Mouse (Mus musculus) cerebellum, adult (tissue): ENCODE results near the gene Lrrc71.

ENCODE experiments used
- ATAC-seq: cut with Nextera tagmentation; 2 replicates; pipeline ENCODE4 v1.9.2; 2017; ENCODE audit warnings: mild to moderate bottlenecking, moderate library complexity, mixed read lengths; ENCODE audit not compliant: insufficient number of reproducible peaks, low FRiP score, low TSS enrichment

The Lrrc71 gene

DNA sequence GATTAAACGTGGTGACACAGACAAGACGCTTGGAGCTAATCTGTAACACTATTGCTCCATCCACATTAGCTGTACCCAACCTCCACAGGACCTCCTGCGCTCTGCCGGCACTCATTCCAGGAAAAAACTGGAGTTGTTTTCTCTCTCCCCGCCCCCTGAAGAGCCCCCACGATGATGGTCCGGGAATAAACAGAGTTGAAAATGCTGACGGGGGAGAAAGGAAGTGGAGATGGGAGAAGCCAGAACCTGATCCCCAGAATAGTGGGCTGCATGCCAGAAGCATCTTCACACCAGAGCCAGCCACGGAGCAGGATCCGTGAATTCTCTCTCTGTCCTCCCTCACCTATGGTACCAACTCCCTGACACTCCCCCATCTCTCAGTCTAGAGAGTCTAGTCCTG is 16.1 kb upstream of the Lrrc71 start:
- ATAC-seq, result no peak

DNA sequence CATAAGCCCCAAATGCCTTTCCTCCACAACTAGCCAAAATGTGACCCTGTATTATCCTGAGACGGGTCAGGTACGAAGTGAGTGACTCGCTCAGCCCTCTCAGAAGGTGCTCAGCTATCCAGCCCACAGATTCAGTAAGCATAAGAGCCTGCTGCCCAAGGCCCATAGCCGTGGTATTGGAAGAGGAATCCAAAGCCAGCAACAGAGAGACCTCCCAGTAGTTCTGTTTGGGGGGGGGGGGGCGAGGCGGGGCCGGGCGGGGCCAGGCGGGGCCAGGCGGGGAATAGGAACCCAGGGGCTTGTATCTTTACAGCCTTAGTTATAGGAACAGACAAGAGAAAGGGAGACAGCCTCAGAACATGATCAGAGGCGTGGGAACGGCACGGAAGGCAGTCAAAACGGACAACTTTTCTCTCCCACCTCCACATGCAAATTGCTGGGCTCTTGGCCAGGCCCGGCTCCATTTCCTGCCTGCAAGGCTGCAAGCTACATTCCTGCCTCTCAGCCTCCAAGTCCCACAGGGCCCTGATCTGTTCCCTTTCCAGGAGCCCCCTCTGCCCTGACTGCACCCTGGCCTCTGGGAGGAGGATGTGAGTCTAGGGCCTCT is 15.4 kb upstream of the Lrrc71 start:
- ATAC-seq, result no peak

DNA sequence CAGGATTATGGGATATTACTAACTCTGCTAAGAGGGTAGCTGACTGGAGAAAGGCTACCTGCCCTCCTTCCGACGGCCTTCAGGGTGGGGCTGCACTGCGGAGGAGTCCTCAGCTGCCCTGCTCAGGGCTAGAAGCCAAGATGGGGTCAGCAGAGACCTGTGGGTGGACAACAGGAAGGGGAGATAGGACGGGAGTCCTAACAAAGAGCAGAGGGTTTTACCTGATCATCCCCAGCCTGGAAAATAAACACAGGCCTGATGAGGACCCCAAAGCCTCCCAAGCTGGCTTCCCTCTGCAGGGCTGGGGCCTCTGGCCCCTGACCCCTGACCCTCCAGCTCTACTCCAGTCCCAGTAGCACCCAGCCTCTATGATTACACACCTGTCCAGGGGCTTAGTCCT is 14.8 kb upstream of the Lrrc71 start:
- no peak for ATAC-seq

DNA sequence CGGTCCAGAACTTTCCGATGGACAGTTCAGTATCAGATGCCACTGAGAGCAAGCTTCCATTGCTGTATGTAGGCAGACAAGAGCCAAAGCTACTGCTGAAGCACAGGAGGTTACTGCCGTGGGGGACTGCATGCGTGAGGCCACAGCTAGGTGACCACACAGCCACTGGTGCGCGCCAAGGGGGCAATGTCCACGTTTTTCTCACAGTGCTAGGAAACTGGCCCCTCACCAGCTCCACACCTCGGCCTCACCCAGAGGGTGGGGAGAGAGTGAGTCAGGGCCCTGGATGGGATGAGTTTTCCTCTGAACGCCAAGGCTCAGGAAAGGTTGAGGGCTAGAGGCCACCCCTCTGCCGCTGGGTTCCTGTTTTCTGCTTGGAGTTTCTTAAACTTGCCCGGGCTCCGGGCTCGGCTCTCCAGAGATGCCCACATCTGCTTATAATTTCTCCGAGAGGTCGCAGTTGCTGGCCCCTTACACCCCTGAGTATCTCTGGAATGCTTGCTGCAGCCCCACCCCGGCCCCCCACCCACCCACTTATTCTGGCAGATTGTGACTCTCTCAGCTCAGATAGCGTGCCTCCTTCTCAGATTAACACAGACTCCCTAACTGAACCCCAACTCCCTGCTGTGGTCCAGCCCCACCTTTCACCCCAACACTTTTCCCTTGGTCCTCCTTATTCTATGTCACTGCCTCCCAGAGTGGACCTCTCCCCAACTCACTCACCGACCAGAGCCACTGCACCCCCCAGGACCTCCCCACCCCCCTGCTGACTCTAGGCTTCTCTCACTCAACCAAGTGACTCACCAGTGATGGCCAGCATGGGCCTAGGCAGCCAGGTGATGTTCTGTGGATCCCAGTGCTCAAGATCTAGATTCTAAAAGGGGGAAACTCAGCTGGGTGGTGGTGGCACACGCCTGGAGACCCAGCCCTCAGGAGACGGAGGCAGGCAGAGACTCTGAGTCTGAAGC is 13.3 kb upstream of the Lrrc71 start:
- no peak for ATAC-seq

DNA sequence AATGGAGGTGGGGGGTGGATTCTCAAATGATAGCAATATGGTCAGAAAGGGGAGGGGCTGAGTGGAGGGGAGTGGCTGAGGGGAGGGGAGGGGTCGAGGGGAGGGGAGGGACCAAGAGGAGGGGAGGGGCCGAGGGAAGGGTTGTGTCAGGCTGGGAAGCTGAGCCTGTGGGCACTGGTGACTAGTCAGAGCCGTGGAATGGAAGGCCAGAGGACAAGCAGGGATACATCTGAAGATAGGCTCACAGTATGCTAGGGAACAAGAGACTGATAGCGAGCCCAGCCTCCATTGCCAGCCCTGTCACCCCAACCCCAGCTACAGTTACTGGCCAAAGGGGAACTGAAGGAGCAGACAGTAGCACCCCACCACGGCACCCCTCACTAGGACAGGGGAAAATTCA is 10.2 kb upstream of the Lrrc71 start:
- no peak for ATAC-seq

DNA sequence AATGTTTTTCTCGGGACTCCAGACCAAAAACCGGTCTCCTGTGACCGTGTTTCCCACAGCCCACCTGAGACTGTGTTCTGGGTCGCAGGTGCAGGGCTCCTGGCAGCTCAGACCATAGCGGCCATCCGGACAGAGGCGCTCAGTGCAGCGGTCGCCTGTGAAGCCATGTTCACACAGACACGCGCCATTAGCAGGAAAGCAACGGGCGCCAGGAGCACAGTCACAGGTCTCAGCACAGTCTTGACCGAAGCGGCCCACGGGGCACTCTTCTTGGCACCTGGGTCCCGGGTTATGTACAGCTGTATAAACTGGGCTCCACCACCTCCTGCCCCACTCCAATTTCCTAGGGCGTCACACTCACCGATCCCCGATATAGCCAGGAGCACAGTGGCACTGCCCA is 8.1 kb upstream of the Lrrc71 start:
- 0 out of 2 replicates have a peak, but pooled peaks have one; percentile 15 for ATAC-seq

DNA sequence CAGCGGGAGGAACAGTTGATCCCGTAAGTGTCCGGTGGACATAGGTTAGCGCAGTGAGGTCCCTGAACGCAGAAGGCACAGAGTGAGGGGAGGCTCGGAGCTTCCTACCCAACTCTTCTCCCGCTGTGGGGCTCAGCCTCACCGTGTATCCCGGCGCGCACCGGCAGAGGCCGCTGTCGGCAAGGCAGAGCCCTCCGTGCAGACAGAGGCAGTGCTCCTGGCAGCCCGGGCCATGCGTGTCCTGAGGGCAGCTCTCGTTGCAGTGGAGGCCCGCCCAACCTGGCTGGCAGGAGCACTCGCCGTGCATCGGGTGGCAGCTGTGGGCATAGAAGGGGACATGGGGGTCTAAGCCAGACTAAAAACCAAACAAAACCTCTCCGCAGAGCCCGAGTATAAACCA is 7.5 kb upstream of the Lrrc71 start:
- peak; percentile 89 for ATAC-seq

DNA sequence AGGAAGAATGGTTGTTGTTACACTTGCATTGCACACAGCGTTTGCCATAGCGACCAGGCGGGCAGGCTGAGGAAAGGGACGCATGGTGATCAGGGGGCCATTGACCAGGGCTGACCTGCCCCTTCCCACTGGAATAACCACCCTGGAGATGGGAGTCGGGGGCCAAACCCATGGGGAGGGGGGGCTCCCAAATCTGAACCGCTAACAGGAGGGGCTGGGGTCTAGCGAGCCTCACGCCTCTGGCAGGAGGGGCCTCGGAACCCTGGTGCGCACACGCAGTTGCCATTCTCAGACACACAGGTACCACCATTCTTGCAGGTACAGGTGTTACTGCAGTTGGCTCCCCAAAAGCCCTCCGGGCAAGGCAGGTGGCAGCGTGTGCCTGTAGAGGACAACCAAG is 5.4 kb upstream of the Lrrc71 start:
- no peak for ATAC-seq

DNA sequence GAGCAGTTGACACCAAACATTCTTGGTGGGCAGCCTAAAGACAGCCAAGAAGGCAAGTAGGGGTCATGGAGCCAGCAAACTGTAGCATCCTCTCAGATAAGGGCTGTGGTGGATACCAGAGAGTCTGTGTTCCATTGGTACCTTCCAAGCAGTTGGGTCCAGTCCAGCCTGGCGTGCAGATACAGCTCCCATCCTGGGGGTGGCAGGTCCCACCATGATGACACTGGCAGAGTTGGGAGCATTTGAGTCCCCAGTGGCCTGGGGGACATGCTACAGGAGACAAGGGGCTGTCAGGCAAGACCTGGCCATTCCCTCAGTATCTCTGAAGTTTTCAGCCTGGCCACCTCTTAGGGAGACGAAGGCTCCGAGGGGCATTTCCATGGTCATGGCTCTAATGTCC is 4.1 kb upstream of the Lrrc71 start:
- ATAC-seq, result no peak

DNA sequence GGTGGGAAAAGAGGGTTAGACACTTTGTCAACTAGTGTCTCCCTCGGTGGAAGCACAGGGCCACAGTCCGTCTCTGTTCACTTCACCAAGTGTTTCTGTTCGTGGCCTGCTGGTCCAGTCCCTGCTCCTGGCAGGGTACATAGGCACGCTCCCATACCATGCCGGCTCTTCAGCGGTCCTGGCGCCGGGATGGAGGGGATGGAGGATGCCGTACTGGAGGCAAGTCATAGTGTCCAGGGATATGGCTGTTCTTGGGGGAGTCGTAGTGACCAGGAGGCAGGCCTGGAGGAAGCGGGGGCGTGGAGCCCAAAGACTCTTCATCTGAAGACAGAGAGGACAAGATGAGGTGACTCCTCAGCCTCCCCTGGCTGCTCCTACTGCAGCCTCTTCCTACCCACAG is 1.6 kb upstream of the Lrrc71 start:
- no peak for ATAC-seq

DNA sequence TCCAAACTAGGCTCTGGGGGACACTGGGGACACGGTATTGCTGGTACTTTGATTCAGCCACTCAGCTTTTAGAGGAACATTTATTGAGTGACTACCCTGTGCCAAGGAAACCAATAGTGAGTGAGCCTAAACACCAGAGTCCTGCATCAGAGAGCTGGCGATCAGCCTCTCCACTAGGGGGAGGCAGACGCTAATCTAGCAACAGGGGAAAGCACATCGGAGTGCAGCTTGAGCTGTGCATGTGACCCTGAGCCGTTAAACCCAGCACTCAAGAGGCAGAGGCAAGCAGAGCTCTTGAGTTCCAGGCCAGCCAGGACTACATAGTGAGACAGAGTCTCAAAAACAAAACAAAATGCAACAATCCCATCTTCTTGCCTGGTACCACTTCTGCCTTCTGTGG is 611 bp upstream of the Lrrc71 start:
- ATAC-seq, result no peak

DNA sequence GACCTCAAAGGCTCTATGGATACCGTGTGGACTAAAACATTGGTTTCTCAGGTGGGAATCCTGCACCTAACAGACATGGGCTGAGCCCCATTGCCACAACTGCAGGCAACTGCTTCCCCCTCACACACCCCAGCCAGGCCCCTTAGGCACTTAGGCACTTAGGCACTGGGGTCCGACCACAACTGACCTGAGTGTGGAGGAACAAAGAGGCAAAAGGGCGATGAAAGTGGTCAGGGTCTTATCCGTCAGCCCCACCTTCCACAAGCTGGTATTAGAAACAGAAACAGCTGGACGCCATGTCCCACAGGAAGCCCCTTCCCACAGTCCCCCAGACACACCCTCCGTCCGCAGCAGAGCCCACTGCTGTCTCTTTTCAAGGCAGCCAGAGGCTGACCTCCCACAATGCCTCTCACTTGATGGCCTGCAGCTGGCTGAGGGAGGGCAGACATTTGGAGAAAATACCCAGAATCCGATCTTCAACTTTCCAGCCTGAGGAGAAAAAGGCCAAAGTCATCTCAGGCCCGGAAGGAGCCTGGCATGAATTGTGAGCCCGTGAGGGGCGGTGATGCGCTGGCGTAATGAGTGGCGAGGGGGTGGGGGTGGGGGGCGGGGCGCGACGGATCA is 3.3 kb downstream of the Lrrc71 start:
- ATAC-seq, result no peak

DNA sequence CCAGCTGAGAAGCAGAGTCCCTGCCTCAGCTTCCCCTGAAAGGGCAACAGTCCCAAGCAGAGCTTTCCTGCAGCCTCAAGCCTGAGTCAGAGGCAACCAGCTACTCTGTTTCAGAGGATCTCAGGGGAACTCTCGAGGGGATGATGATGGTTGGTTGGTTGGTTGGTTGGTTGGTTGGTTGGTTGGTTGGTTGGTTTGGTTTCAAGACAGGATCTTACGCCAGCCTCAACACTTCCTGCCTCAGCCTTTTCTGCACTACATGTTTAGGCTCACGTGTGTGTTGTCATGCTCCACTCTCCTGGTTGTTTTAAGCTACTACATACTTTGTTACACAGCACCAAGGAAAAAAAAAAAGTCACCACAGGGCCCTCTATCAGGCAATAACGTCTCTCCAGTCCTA is 4.5 kb downstream of the Lrrc71 start:
- no peak for ATAC-seq

DNA sequence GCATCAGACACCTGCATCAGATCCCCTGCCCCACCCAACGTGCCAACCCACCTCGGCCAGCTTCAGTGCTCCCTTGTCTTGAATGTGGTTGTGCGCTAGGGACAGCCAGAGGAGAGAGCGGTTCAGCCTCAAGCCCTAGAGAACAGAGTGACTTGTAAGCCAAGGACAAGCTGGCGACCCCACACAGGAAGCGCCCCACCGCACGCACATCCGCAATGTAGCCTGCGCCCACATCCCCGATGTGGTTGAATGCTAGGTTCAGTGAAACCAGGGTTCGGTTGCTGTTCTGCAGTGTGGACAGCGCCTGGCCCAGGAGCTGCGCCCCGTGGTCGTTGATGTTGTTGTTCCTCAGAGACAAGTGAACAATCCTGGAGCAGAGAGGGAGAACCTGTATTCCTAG is 5.7 kb downstream of the Lrrc71 start:
- ATAC-seq, result no peak

DNA sequence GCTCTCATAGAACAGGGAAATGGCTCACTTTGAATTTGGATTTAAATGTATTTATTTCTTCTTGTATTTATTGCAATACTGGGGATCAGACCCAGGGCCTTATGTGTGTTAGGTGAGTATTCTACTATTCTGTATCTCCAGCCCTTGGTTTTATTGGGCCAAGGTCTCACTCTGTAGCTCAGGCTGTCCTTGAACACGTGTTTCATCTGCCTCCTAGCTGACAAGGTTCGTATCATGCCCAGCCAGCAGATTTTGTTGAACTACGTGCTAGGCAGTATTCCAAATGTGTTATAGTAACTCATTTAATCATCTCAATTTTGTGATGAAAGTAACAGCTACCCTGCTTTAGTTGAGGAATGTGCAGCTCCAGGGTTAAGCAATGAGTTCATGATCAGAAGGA is 6.4 kb downstream of the Lrrc71 start:
- no peak for ATAC-seq

DNA sequence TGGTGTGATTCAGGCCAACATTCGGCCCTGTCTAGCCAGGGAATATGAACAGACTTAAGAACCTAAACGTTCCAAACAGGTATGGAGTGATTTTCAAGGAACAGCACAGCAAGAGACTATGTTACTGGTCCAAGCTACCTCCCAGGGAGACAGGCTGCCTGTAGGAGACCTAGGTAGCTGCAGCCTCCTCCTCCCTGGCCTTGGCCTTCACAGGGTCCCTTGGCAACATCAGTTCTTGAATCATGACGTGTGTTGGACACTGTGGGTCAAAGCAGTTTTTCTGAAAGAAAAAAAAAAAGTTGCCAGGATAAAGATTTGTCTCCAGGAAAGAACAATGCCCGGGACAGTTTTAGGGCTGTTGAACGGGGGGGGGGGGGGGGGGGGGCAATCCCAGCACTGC is 9.5 kb downstream of the Lrrc71 start:
- ATAC-seq, result no peak

DNA sequence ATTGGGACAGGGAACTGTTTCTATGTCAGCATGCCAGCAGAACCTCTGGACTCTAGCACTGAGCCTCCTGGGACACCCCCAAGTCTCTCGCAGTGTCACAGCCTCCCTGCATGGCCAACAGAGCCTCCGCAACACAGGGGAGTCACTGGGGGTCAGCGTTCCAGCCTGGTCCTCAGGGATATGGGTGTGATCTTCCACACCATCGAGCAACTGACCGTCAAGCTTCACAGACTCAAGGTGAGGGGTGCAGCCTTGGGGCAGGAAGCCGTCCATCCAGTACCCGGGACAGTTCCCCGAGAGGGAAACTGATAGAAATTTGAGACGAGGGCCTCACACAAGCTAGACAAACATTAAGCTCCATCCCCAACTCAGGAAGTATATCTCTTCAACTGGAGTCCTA is 13.1 kb downstream of the Lrrc71 start:
- no peak for ATAC-seq

DNA sequence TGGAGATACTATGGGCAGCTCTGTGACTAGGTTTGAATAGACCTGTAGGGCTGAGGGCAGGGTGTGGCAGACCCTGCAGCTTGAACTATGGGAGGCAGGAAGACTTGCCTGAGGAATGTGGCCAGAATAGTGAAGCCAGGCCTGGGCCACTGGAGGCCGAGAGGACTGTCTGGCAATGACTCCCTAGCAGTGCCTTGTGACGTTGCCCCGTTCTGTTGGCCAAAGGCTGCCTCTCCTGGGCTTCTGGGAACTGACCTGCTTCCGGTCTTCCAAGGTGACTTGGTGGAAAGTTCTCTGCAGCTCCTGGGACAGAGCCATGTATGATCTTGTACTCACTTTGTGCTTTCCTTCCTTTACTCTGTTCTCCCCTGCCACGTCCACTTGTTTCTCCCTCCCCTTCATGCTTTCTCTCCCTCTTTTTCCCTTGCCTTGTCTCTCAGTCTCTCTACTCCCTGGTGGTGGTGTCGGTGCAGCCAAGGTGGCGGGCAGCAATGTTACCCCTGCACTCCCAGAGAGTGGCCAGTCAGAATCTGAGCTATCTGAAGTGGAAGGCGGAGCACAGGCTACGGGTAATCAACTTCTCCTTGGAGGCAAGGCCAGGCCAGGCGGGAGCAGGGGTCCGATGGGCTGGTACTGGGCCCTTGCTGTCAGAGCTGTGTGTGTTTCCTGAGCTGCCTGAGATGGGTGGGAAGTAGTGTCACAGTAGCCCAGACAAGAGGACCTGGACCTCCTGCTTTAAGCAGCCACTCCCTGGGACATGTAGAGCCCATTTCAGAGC is 14.3 kb downstream of the Lrrc71 start:
- ATAC-seq, result no peak

DNA sequence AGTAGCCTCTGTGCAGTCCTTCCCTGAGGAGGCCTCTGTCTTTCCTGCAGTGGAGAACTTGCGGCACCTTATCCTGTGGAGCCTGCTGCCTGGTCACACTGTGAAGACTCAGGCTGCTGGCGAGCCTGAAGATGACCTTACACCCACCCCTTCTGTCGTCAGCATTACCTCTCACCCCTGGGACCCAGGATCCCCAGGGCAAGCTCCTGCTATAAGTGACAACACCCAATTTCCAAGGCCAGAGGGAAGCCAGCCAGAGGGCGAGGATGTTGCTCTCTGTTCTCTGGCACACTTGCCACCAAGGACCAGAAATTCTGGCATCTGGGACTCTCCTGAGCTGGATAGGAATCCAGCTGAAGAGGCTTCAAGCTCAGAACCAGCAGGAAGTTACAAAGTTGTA is 15.3 kb downstream of the Lrrc71 start:
- ATAC-seq, result no peak

DNA sequence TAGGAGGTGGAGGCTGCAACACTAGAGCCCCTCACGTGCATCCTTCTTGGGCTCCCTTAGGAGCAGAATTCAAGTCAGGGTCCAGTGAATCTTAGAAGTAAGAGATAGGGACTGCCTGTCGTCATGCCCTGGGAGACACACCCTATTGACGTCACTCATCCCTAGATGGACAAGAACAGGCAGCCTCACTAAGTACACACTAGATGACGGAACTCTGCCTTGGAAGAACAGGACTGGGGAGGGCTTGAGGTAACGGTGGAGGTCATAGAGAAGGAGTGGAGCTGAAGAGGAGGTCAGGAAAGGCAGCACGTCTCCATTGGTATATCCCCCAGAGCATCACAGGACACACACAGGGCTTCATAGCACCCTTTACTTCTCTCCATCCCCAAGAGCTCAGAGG is 19.7 kb downstream of the Lrrc71 start:
- no peak for ATAC-seq

DNA sequence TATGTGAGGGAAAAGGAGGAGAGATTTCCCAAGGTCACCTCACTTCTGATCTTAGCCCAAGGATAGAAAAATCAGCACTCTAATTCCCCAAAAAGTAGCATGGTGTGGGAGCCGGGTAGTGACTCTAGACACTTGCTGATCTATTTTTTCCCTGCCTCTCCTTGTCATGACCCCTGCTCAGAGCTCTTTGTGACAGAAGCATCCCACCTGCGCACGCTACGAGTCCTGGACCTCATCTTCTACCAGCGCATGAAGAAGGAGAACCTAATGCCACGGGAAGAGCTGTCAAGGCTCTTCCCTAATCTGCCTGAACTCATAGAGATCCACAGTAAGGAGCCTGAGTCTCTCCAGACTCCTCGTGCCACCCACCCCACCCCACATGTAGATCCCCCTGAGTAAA is 22.2 kb downstream of the Lrrc71 start:
- ATAC-seq, result no peak
